ENCODE assay signal across 19 mouse cellular contexts in genomic region chr13:64035036-64035435, GRCm38 (mm10). TPM values are rescaled to one million over a fixed set of nuclear protein-coding genes. Genes with fewer than 3 reads are reported as not detected.
DNase-seq lines count a peak whose midpoint lies in the region; ATAC-seq and TF ChIP-seq lines count a peak whose summit lies in the region.
"Had no signal": no experiment of that assay in that cellular context is flagged by ENCODE, and none has a peak within 500 bp of the region (broad histone marks: within the 10 kb centered on the region; RNA-seq: fewer than 3 reads in every experiment).

No protein-coding gene starts in this region.

- no peaks in the 10 kb centered on the region for H3K27me3 ChIP-seq in intestine, embryonic 14.5 days (replicated peaks; ENCODE audit: control insufficient read depth, insufficient read depth, low read length)
- no peaks in the 10 kb centered on the region for H3K27me3 ChIP-seq in intestine, postnatal 0 days (replicated peaks; ENCODE audit: control insufficient read depth, insufficient read depth, low read length)
- H3K27me3 ChIP-seq in ES-Bruce4 (ENCODE audit: control insufficient read depth, insufficient read depth, low read length, poor library complexity, severe bottlenecking) = no peaks in the 10 kb centered on the region
- H3K27me3 ChIP-seq: embryonic facial prominence, embryonic 15.5 days; stomach, embryonic 15.5 days had no signal

- peak overlapping the region; percentile 55 for H3K27ac ChIP-seq in intestine, embryonic 14.5 days (ENCODE audit: low read depth)
- no peak overlapping the region for H3K27ac ChIP-seq in intestine, postnatal 0 days (ENCODE audit: low read depth, low read length)
- H3K27ac ChIP-seq in ES-Bruce4 (ENCODE audit: insufficient read depth, low read length) = no peak overlapping the region
- H3K27ac ChIP-seq: embryonic facial prominence, embryonic 15.5 days; left cerebral cortex, adult 2 months; liver, embryonic 14.5 days; midbrain, embryonic 13.5 days; stomach, embryonic 15.5 days had no signal

- no peaks in the 10 kb centered on the region for H3K36me3 ChIP-seq in intestine, embryonic 14.5 days (ENCODE audit: control insufficient read depth, insufficient read depth, low read length)
- no peaks in the 10 kb centered on the region for H3K36me3 ChIP-seq in intestine, postnatal 0 days (ENCODE audit: control insufficient read depth, insufficient read depth)
- no peaks in the 10 kb centered on the region for H3K36me3 ChIP-seq in ES-Bruce4 (ENCODE audit: control insufficient read depth, insufficient read depth, low read length, poor library complexity, severe bottlenecking)
- H3K36me3 ChIP-seq: embryonic facial prominence, embryonic 15.5 days; midbrain, embryonic 13.5 days; stomach, embryonic 15.5 days had no signal

- no peak for TF ChIP-seq POLR2A in ES-Bruce4 (IDR thresholded peaks at IDR 0.05; ENCODE audit: insufficient read depth, low read length)

- ATAC-seq in intestine, embryonic 14.5 days (replicated peaks; ENCODE audit: low FRiP score, low TSS enrichment, low read depth) = no peak
- ATAC-seq in intestine, postnatal 0 days = no peak
- ATAC-seq: forebrain, postnatal 0 days; midbrain, embryonic 13.5 days had no signal

- no peaks in the 10 kb centered on the region for H3K9me3 ChIP-seq in intestine, embryonic 14.5 days (ENCODE audit: control insufficient read depth, low read length)
- no peaks in the 10 kb centered on the region for H3K9me3 ChIP-seq in intestine, postnatal 0 days (ENCODE audit: control insufficient read depth)
- H3K9me3 ChIP-seq in ES-Bruce4 (replicated peaks; ENCODE audit: control insufficient read depth, insufficient read depth, low read length, poor library complexity, severe bottlenecking) = no peaks in the 10 kb centered on the region
- H3K9me3 ChIP-seq: embryonic facial prominence, embryonic 15.5 days; midbrain, embryonic 13.5 days; stomach, embryonic 15.5 days had no signal

- peaks cover 29% of the 10 kb centered on the region for H3K4me1 ChIP-seq in intestine, embryonic 14.5 days (replicated peaks; ENCODE audit: control insufficient read depth, insufficient read depth, low read length)
- no peaks in the 10 kb centered on the region for H3K4me1 ChIP-seq in intestine, postnatal 0 days (replicated peaks; ENCODE audit: control insufficient read depth, insufficient read depth, low read length)
- H3K4me1 ChIP-seq in ES-Bruce4 (ENCODE audit: control insufficient read depth, insufficient read depth, low read length) = no peaks in the 10 kb centered on the region

- TF ChIP-seq CTCF in intestine, postnatal 0 days (IDR thresholded peaks at IDR 0.05; ENCODE audit: low read depth) = no peak
- TF ChIP-seq CTCF in ES-Bruce4 (IDR thresholded peaks at IDR 0.05; ENCODE audit: low read depth, low read length) = no peak

- 12% methylated on average over 8 of the region's 8 CpGs for WGBS in intestine, embryonic 14.5 days
- WGBS in intestine, postnatal 0 days = 36% methylated on average over 8 of the region's 8 CpGs

- no peak overlapping the region for H3K4me2 ChIP-seq in intestine, embryonic 14.5 days (ENCODE audit: low read length)
- no peak overlapping the region for H3K4me2 ChIP-seq in intestine, postnatal 0 days (replicated peaks; ENCODE audit: low read depth)
- H3K4me2 ChIP-seq: embryonic facial prominence, embryonic 15.5 days; midbrain, embryonic 13.5 days; stomach, embryonic 15.5 days had no signal

- H3K4me3 ChIP-seq in intestine, embryonic 14.5 days (ENCODE audit: low read depth, low read length) = no peak overlapping the region
- H3K4me3 ChIP-seq in intestine, postnatal 0 days (ENCODE audit: low read depth, low read length) = no peak overlapping the region
- H3K4me3 ChIP-seq in ES-Bruce4 (ENCODE audit: low read depth, low read length) = no peak overlapping the region
- H3K4me3 ChIP-seq: embryonic facial prominence, embryonic 15.5 days; left cerebral cortex, adult 2 months; midbrain, embryonic 13.5 days; stomach, embryonic 15.5 days had no signal

- H3K9ac ChIP-seq in intestine, embryonic 14.5 days (ENCODE audit: low read length) = no peak overlapping the region
- H3K9ac ChIP-seq in intestine, postnatal 0 days (ENCODE audit: low read depth, low read length) = no peak overlapping the region
- no peak overlapping the region for H3K9ac ChIP-seq in ES-Bruce4 (ENCODE audit: low read depth, poor library complexity, severe bottlenecking)
- H3K9ac ChIP-seq: embryonic facial prominence, embryonic 15.5 days; forebrain, postnatal 0 days; liver, embryonic 14.5 days; midbrain, embryonic 13.5 days; stomach, embryonic 15.5 days had no signal

- TF ChIP-seq EP300 in ES-Bruce4 (IDR thresholded peaks at IDR 0.05; ENCODE audit: insufficient read depth, low read depth, low read length) = peak; percentile 54; the same call in 1 of the 2 replicates

- no peak for DNase-seq in intestine, embryonic 14.5 days (ENCODE audit: low spot score)
- DNase-seq in embryo, embryonic 10 days (ENCODE audit: low spot score) = peak; percentile 60
- peak; percentile 48 for DNase-seq in liver
- no peak for DNase-seq in thymus, postnatal 14 days
- no peak for DNase-seq in spleen, postnatal 10 days (ENCODE audit: low spot score in 2 of 2)
- no peak for DNase-seq in cerebellum, adult 11 months
- DNase-seq: cerebellum, adult 2 months; forebrain, postnatal 0 days; heart, postnatal 4 days; kidney, postnatal 14 days; right cerebral cortex, postnatal 14 days had no signal

RNA-seq across cellular contexts. Expression of gene Hsd17b3, which starts 54.0 kb away (rescaled TPM):
- polyA plus RNA-seq in intestine, embryonic 14.5 days (2014; fragmentation: Nextera tagmentation; extraction: Ambion mirVana) = not detected in 2 replicates
- polyA plus RNA-seq in intestine, postnatal 0 days (2015; fragmentation: Nextera tagmentation; extraction: Ambion mirVana) = 0.31 and 0.41 TPM in 2 replicates
- 1.1 TPM in 1 of 2 replicates, not detected in the other for polyA plus RNA-seq in ES-Bruce4 (2011; ENCODE audit: insufficient read depth, insufficient read length, low read depth, missing spikeins)
- polyA plus RNA-seq: cerebellum, adult 2 months; embryonic facial prominence, embryonic 15.5 days; liver, embryonic 14.5 days; midbrain, embryonic 13.5 days; neural tube, embryonic 14.5 days; stomach, embryonic 15.5 days had no signal

Comparison
In these comparisons a context has a peak if more than half of its experiments do, and no peak if none do; other contexts are left out.
1. DNase-seq: peak in embryo, embryonic 10 days (single experiment) and liver (single experiment); none in intestine, embryonic 14.5 days (single experiment), thymus, postnatal 14 days (single experiment), spleen, postnatal 10 days (0 of 2) and cerebellum, adult 11 months (single experiment).